Mouse (Mus musculus) bone marrow, adult 2 months (tissue): ENCODE measurements around the gene Park7.

Experiments
- CTCF ChIP-seq: fragments of 200-500 bp; IDR thresholded peaks from 2 replicates; pipeline ENCODE4 v1.5.1; 2011; ENCODE audit warnings: low read length, control low read depth; ENCODE audit not compliant: control insufficient read depth, insufficient read depth
- POLR2A ChIP-seq: fragments of 200-500 bp; IDR thresholded peaks from 2 replicates; pipeline ENCODE4 v1.6.1; 2011; ENCODE audit warnings: low read depth, mild to moderate bottlenecking, control low read depth, low read length, borderline replicate concordance; ENCODE audit not compliant: control insufficient read depth

DNA sequence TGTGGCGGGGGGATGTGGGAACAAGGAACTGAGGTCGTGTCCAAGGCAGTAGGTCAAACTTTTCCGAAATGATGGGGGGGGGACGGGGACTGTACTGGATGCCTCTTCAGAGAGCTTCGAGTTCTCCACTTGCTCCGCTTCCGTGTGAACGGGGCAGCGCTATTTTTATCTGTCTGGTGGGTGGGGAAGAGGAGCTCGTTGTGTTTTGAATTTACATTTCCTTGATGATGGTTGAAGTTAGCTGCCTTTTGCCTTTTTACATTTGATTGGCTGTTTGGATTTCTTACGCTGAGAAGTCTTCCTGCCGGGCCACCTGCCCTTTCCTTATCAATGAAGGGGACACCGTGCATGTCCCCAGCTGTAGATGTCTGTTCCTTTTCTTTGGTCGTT, 23.8 kb upstream of the Park7 start:
- TF ChIP-seq POLR2A (no peak), CTCF (no peak)
